Mouse (Mus musculus): ENCODE measurements around the gene Synpo2. TPM values are rescaled to one million over a fixed set of nuclear protein-coding genes. Genes with fewer than 3 reads are reported as not detected.

Gene Synpo2
- polyA plus RNA-seq, 1 experiment from 2014 or later = 11.5 TPM

- Histone ChIP-seq H3K9ac (no peak overlapping the region), H3K27ac (no peak overlapping the region), H3K4me3 (replicated peaks) (no peak overlapping the region), H3K36me3 (no peaks in the 10 kb centered on the region), H3K4me2 (no peak overlapping the region), H3K4me1 (no peaks in the 10 kb centered on the region), H3K9me3 (replicated peaks) (no peaks in the 10 kb centered on the region), H3K27me3 (no peaks in the 10 kb centered on the region)
- ATAC-seq (replicated peaks; ENCODE audit: low FRiP score) = no peak
- WGBS = 78% methylated on average over 21 of the region's 21 CpGs
Observed at GRCm38 (mm10) chr3:123122151-123123030, 113.6 kb downstream of the Synpo2 start.

DNA sequence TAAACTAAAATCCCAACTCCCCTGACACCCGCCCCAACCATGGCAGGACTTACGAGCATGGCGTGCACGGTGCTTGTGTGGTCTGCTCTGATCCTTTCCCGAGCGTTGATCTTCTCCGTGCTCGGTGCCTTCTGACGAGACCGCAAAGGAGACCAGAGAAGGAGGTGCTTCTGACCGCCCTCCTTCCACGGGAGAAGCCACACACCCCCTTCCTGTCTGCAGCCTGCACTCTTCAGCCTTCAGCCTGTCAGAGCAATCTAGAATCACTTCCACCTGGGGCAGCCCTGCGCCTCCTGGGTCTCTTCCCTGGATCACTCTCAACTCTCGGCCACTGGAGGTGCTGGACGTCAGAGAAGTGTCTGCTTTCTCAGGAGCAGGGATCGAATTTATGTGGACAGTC, 119.0 kb downstream of the Synpo2 start:
- H3K9me3 ChIP-seq (replicated peaks) = no peaks in the 10 kb centered on the region
- peak; percentile 64 for ATAC-seq (replicated peaks; ENCODE audit: low FRiP score)
- H3K27ac ChIP-seq = no peak overlapping the region
- H3K4me2 ChIP-seq = peak overlapping the region; percentile 55
- peaks cover 11% of the 10 kb centered on the region; the same call in 1 of the 2 replicates for H3K36me3 ChIP-seq
- H3K9ac ChIP-seq = no peak overlapping the region
- H3K4me3 ChIP-seq (replicated peaks) = peak overlapping the region; percentile 27
- no peaks in the 10 kb centered on the region for H3K27me3 ChIP-seq
- 25% methylated on average over 16 of the region's 16 CpGs for WGBS
- H3K4me1 ChIP-seq = peaks cover 10% of the 10 kb centered on the region

DNA sequence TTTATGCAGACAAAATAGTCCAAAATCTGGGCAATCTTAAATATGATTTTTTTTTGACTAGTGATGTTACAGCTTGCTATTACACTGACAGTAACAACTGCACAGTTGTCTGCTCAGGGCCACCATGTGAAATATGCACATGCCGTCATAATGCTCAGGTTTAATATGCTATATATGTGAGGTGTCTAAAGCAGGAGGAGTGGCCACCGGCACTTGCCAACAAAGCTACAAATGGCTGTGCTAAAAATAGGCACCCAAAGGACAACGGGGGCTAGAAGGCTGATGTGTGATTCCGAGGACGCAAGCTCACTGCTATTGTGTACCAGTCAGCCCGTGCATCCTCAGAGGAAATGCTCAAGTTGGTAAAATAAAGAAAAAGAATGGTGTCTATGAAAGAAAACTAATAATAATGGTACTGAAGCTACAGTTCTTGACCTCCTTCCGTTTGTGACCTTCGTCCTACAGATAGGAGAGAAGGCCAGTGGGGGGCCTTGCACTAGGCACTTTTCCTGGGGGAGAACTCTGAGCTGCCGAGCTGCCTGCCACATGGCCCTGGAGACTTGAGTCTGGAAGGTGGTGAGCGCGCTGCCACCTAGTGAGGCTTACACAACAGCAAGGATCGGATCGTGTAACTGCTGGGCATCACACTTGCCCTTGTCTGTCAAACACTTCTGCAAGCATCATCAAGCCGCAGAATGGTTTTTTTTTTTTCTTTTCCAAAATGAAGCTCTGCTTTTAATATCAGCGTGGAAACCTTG, 120.0 kb downstream of the Synpo2 start:
- no peak overlapping the region for H3K27ac ChIP-seq
- peaks cover 10% of the 10 kb centered on the region for H3K4me1 ChIP-seq
- H3K4me2 ChIP-seq = peak overlapping the region; percentile 38
- no peak overlapping the region for H3K4me3 ChIP-seq (replicated peaks)
- no peaks in the 10 kb centered on the region for H3K9me3 ChIP-seq (replicated peaks)
- peaks cover 11% of the 10 kb centered on the region; the same call in 1 of the 2 replicates for H3K36me3 ChIP-seq
- no peaks in the 10 kb centered on the region for H3K27me3 ChIP-seq
- 32% methylated on average over 15 of the region's 15 CpGs for WGBS
- no peak for ATAC-seq (replicated peaks; ENCODE audit: low FRiP score)
- H3K9ac ChIP-seq = no peak overlapping the region

- 95% methylated on average over 21 of the region's 21 CpGs for WGBS
- H3K36me3 ChIP-seq = peaks cover 11% of the 10 kb centered on the region; the same call in 1 of the 2 replicates
- H3K27ac ChIP-seq = no peak overlapping the region
- no peaks in the 10 kb centered on the region for H3K27me3 ChIP-seq
- no peak overlapping the region for H3K4me3 ChIP-seq (replicated peaks)
- ATAC-seq (replicated peaks; ENCODE audit: low FRiP score) = no peak
- no peaks in the 10 kb centered on the region for H3K9me3 ChIP-seq (replicated peaks)
- peaks cover 10% of the 10 kb centered on the region for H3K4me1 ChIP-seq
- no peak overlapping the region for H3K9ac ChIP-seq
- H3K4me2 ChIP-seq = no peak overlapping the region
Observed at GRCm38 (mm10) chr3:123114001-123114635, 121.8 kb downstream of the Synpo2 start.

- ATAC-seq (replicated peaks; ENCODE audit: low FRiP score) = no peak
- Histone ChIP-seq H3K27me3 (no peaks in the 10 kb centered on the region), H3K4me3 (replicated peaks) (no peak overlapping the region), H3K27ac (no peak overlapping the region), H3K4me1 (peaks cover 15% of the 10 kb centered on the region), H3K9ac (no peak overlapping the region), H3K36me3 (peaks cover 11% of the 10 kb centered on the region; the same call in 1 of the 2 replicates), H3K9me3 (replicated peaks) (no peaks in the 10 kb centered on the region), H3K4me2 (no peak overlapping the region)
- WGBS = 83% methylated on average over 11 of the region's 11 CpGs
Observed at GRCm38 (mm10) chr3:123112781-123113180, 123.2 kb downstream of the Synpo2 start.

GRCm38 (mm10) chr3:123111071-123111711, 124.8 kb downstream of the Synpo2 start:
- Histone ChIP-seq H3K27ac (no peak overlapping the region), H3K4me2 (no peak overlapping the region), H3K27me3 (no peaks in the 10 kb centered on the region), H3K4me3 (replicated peaks) (no peak overlapping the region), H3K9me3 (replicated peaks) (no peaks in the 10 kb centered on the region), H3K9ac (no peak overlapping the region), H3K36me3 (peaks cover 11% of the 10 kb centered on the region; the same call in 1 of the 2 replicates), H3K4me1 (peaks cover 17% of the 10 kb centered on the region)
- 78% methylated on average over 10 of the region's 10 CpGs for WGBS
- ATAC-seq (replicated peaks; ENCODE audit: low FRiP score) = no peak

- H3K4me1 ChIP-seq = peaks cover 12% of the 10 kb centered on the region
- H3K9me3 ChIP-seq (replicated peaks) = no peaks in the 10 kb centered on the region
- H3K4me2 ChIP-seq = no peak overlapping the region
- no peak overlapping the region for H3K9ac ChIP-seq
- H3K36me3 ChIP-seq = peaks cover 2% of the 10 kb centered on the region; the same call in 1 of the 2 replicates
- no peak overlapping the region for H3K4me3 ChIP-seq (replicated peaks)
- ATAC-seq (replicated peaks; ENCODE audit: low FRiP score) = no peak
- H3K27me3 ChIP-seq = no peaks in the 10 kb centered on the region
- WGBS = 61% methylated on average over 14 of the region's 14 CpGs
- 0 out of 2 replicates have a peak overlapping the region, but pooled peaks have one; percentile 29 for H3K27ac ChIP-seq
Observed at GRCm38 (mm10) chr3:123107830-123108549, 128.0 kb downstream of the Synpo2 start.

DNA sequence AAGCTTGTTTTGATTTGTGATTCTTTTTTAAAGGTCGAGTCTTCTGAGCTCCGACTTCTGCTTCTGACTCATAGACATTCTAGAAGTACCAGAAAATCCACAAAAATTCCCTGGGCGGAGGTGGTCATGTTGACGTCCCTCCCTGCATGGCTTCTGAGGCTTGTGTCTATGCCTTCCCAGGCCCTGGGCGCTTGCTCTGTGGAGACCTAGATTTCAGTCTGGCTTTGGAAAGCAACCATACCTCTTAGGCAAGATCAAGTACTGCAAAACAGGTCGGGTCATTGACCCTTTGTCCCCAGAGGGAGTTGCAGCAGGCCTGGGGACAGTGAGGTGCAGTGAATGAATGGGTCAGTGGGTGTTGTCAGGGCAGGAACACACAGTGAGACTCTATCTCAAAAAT, 131.6 kb downstream of the Synpo2 start:
- 74% methylated on average over 6 of the region's 6 CpGs for WGBS
- H3K27me3 ChIP-seq = no peaks in the 10 kb centered on the region
- H3K4me3 ChIP-seq (replicated peaks) = no peak overlapping the region
- H3K4me1 ChIP-seq = peaks cover 12% of the 10 kb centered on the region
- no peak overlapping the region for H3K27ac ChIP-seq
- H3K36me3 ChIP-seq = no peaks in the 10 kb centered on the region
- H3K9ac ChIP-seq = no peak overlapping the region
- no peaks in the 10 kb centered on the region for H3K9me3 ChIP-seq (replicated peaks)
- ATAC-seq (replicated peaks; ENCODE audit: low FRiP score) = no peak
- H3K4me2 ChIP-seq = no peak overlapping the region

- no peak overlapping the region for H3K9ac ChIP-seq
- H3K27ac ChIP-seq = no peak overlapping the region
- no peaks in the 10 kb centered on the region for H3K9me3 ChIP-seq (replicated peaks)
- 24% methylated on average over 12 of the region's 13 CpGs for WGBS
- no peak overlapping the region for H3K4me2 ChIP-seq
- no peak overlapping the region for H3K4me3 ChIP-seq (replicated peaks)
- ATAC-seq (replicated peaks; ENCODE audit: low FRiP score) = peak; percentile 79
- H3K27me3 ChIP-seq = no peaks in the 10 kb centered on the region
- H3K36me3 ChIP-seq = no peaks in the 10 kb centered on the region
- peaks cover 12% of the 10 kb centered on the region for H3K4me1 ChIP-seq
Observed at GRCm38 (mm10) chr3:123103151-123103860, 132.6 kb downstream of the Synpo2 start.

- no peak overlapping the region for H3K9ac ChIP-seq
- H3K27ac ChIP-seq = no peak overlapping the region
- H3K4me2 ChIP-seq = no peak overlapping the region
- H3K36me3 ChIP-seq = no peaks in the 10 kb centered on the region
- ATAC-seq (replicated peaks; ENCODE audit: low FRiP score) = no peak
- no peaks in the 10 kb centered on the region for H3K4me1 ChIP-seq
- 89% methylated on average over 2 of the region's 2 CpGs for WGBS
- no peaks in the 10 kb centered on the region for H3K9me3 ChIP-seq (replicated peaks)
- no peak overlapping the region for H3K4me3 ChIP-seq (replicated peaks)
- H3K27me3 ChIP-seq = no peaks in the 10 kb centered on the region
Observed at GRCm38 (mm10) chr3:123101761-123102160, 134.2 kb downstream of the Synpo2 start.

All from kidney, embryonic 15.5 days (tissue).